Mouse (Mus musculus) monocyte, adult 2 months (primary cell): ENCODE measurements around the gene Ccdc144b.

Experiments used
- DNase-seq, 2 experiments: peaks; one replicate each; pipeline ENCODE4 v3.0.0; 2022; ENCODE audit warnings: low spot score in 2 of 2, low read depth in 1 of 2

The Ccdc144b gene

DNA sequence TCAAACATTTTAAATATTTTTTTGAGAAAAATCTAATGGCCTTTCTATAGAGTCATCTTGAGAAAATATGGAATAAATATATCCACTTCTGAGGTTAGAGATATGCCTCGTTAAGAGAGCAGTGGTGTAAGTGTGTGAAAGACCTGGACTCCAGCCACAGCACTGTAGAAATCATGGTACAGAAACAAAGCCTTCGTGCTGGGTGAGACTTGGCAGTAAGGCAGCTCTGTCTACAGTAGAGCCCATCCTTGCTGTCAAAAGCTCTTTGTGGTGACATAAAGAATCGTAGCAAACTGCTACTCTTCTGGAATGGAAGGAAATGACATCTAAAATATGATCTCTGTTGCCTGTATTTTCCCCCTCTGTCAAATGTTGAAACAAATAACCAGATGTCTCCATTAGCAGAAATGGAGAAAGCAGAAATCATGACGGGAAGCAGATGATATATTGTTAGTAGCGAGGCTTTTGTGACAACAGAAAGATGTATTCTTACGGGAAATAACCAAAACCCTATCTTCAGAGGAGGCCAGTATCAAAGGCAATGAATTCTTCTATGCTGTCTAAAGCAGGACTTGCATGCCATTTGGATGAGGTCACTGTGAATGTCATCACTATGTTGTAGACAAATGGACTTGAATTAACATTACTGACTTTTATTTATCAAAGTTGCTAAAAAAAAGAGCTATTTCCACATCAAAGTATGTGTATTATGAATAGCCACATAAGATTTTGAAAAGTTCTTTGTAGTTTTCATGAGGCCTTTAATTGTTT lies 21.4 kb downstream of the Ccdc144b start:
- DNase-seq = no peak

GRCm38 (mm10) chr3:36029993-36030392 lies 23.4 kb downstream of the Ccdc144b start:
- DNase-seq = no peak

DNA sequence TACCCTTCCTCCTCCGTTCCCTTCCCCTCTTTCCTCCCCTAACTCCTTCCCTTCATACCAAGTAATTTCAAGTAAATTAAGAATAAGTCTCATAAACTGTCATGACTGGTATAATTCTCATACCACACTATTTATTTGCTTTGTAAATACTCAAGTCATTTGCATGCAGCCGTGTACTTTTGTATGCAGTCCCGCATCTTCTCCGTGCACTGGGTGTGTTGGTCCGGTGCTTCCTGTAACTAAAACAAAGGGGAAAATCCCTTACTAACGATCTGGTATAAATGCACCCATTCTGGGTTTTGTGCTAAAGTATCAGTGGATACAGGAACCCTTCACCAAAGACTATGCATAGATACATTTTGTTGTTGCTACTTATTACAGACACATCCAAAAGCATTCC lies 27.6 kb downstream of the Ccdc144b start:
- no peak for DNase-seq

GRCm38 (mm10) chr3:36011239-36011638 lies 42.1 kb downstream of the Ccdc144b start:
- DNase-seq = no peak

- no peak for DNase-seq
These were observed 44.8 kb downstream of the Ccdc144b start for GRCm38 (mm10) chr3:36008411-36009154.

DNA sequence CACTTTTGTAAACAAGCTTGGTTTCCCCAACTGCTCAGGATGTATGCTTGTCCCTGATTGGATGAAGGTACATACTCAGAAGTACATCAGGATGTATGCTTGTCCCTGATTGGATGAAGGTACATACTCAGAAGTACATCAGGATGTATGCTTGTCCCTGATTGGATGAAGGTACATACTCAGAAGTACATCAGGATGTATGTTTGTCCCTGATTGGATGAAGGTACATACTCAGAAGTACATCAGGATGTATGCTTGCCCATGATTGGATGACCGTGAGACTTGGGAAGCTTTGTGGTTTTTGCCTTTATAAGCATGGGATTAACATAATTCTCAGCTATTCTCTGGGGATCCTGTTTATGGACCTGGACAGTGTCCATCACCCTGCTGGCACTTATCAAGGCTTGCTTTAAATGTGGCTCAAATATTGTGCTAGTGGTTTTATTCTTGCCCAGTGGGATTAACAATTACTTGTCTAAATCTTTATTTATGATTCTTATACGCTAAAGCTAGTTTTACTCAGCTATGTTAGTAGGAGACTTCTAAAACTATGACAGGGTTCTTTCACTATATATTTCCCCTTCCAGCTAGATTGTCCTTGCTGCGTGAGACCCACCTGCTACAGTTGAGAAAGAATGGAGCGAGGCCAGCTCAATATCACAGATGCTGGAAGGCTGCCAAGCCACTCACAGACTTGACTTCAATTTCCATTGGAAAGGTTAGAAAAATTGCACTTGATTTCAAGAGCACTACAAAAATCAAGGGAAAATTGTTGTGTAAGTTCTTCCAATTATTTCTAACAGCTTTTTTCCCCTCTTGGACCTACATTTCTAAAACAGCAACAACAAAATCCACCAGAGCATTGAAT lies 49.1 kb downstream of the Ccdc144b start:
- DNase-seq = no peak

DNA sequence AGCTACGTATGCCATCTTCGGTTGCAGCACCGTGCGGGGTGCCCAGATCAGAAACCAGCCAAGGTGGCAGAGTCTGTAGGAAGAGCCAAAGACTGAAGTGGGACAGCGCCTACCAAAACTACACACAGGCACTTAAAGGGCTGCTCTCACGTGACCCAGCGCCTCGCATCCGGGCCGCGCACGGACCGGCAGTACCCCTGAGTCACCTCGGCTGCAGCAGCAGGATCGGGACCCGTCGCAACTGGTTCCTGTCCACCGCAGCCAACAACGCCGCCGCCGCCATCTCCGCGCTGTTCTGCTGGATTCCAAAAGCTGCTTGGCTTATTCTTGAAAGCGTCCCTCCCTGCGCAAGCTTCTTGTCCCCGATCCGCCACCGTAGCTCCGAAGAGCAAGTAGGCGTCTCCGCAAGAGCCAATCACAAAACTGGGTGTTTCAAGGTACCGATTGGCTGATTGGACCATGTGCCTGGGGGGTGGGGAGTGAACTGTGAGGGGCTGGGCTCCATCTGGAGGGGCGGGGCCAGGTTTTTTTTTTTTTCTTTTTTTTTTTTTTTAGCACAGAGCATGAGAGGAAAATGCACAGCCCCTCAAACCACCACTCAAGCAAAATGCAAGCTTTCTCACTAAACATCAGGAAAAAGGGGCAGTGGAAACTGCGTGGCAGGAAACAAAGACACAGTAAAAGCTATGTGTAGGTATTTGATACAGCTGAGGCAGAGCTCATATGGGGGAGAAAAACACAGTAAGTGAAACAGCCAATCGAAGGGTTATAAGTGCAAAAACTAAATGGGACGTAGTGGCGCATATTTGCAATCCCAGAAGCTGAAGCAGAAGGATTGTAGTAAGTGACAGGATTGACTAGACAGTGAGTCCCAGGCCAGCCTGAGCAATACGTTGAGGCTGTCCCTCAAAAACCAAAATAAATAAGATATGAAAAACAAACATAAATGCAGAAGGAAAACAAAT lies 52.8 kb downstream of the Ccdc144b start, which contains the start of gene Mccc1:
Gene Mccc1, minus strand, starts transcription at position 404 of the 965 bp plus-strand sequence.
- peak; percentile 73 to 89 for DNase-seq

DNA sequence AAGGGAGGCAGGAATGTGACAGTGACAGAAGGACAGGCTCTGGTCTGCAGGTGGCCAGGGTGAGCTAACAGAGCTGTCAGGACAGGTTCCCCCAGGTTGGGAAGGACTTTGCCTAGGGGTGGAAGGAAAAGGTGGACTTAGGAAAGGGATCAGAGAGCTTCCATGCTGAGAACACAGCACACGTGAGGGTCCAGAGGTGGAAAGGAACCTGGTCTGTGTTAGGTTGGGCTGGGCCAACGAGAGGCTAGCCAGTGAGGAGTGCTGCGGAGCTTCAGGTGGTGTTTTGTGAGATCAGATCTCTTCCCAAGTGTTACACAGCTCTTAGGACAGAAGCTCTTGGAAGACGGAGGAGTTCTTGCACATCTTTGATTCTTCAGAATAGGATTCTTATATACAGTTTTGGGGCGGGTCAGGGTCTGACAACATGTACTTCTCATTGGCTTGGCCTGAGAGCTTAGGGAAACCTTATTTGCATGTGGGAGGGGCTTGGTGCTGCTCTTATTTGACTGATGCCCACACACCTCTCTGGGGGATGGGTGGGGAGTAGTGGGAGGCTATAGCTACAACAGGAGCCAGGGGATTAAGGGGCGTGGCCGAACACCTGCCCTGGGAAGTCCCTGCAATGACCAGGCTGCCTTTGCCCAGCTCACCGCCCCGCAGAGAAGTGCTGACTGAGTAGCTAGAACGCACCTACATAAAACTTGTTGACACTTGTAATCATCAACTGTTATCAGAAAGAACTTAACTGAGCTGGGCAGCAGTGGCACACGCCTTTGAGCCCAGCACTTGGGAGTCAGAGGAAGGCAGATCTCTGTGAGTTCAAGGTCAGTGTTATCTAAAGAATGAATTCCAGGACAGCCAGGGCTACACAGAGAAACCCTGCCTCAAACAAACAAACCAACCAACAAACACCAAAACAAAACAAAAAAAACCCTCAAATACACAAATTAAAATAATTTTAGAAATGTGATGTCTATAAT lies 58.5 kb downstream of the Ccdc144b start:
- DNase-seq = no peak

DNA sequence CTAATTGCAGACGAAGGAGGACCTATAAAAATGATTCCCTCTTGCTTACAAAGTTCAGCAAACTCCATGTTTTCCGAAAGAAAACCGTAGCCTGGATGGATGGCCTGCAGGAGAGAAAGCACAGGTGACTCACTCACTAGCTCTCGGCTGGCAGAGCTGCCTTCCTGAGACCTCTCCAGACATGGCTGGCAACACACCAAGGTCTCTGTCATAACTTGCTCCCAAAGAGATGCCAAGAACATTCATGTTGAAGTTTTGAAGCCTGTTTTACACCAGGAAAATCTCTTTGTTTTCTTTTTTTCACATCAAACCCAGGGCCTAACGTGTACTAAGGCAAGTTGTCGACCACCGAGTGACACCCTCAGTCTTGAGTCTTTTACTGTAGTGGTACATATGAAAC lies 62.6 kb downstream of the Ccdc144b start:
- DNase-seq = no peak

DNA sequence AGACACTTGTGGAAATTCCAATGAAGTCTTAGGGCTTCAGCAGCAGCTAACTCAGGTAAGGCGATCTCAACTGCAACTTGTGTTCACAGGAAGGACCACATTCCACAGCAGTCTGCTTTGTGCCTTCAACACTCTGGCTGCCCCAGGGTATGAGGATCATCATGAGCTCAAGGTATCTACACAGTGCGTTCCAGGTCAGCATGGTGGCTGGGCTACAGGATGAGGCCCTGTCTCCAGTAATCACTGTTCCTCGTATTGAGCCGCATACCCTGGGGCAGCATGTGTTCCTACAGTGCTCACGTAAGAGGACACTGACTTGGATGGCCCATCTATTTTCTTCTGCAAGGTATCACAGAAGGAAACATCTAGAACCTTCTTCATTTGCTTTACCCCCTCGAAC lies 65.3 kb downstream of the Ccdc144b start:
- no peak for DNase-seq

DNA sequence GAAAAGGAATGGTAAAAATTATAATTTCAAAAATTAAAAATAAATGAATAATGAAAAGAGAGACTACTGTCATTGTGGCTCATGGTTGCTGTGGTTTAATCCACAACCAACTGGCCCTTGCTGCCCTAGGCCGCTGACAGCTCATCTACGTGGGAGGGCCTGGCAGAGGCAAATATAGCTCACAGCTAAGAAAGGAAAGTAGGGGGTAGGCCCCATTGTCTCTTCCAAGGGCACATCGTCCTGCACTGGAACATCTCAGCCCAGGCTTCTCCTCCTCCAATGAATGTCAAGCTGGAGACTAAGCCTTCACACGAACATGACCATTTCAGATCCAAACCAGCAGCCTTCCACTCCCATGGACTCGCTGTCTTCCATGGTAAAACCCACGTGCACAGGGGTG lies 67.1 kb downstream of the Ccdc144b start:
- DNase-seq = no peak

- DNase-seq = no peak
These were observed 79.8 kb downstream of the Ccdc144b start for GRCm38 (mm10) chr3:35973551-35973950.

GRCm38 (mm10) chr3:35972985-35973384 lies 80.4 kb downstream of the Ccdc144b start:
- no peak for DNase-seq

DNA sequence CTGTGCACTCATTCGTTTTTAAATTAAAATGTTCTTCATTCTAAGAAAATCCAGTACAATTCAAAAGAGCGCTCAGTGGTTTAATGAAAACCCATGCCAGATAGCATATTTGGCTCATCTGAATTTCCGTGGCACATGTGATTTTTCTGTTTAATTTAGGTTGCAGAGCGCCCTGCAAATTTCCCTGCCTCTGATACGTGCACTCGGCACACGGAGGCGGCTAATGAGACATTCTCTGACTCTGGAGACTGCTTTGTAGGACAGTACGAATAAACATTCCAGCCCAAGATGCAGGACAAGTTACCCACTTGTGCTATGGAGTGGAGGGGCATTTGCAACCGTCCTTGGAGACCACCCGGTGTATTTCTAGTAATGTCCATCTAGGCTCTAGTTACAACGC lies 82.2 kb downstream of the Ccdc144b start:
- no peak for DNase-seq

GRCm38 (mm10) chr3:35970441-35970840 lies 82.9 kb downstream of the Ccdc144b start:
- no peak for DNase-seq

DNA sequence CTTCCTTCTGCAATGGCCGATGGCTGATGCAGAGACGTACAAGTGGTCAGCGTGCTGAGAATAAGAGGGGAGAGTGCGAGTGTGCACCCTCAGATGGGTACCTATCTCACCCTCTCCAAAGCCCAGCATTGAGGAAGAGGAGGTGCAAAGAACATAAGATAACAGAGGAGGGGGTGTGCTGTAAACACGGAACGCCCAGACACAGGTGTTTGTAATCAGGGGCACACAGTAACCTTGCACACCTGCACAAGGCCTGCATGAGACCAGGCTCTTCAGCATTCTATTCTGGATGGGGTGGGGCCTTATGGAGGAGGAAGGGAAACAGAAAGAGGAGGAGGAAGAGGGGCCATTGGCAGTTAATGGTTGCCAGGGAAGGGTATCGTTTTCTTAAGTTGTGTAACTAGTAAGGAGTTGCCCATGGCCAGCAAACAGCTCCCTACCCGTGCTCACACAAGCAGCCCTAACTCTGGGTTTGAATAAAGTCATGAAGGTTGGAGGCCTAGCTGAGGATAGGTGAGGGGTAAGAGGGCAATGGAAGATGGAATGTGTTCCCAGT lies 85.9 kb downstream of the Ccdc144b start:
- no peak for DNase-seq

GRCm38 (mm10) chr3:35966493-35966892 lies 86.9 kb downstream of the Ccdc144b start:
- no peak for DNase-seq

GRCm38 (mm10) chr3:35964928-35965327 lies 88.4 kb downstream of the Ccdc144b start:
- DNase-seq = no peak

GRCm38 (mm10) chr3:35963921-35964320 lies 89.4 kb downstream of the Ccdc144b start:
- DNase-seq = no peak
